Mouse (Mus musculus): Measurements from ENCODE around the gene Sla2. TPM values are rescaled to one million over a fixed set of nuclear protein-coding genes. Genes with fewer than 3 reads are reported as not detected.
"Not testable (repeated sequence)": the region's sequence is repeated elsewhere in the genome, so short reads cannot be mapped to it uniquely, and the experiment has no call there.

Sla2 gene
- polyA plus RNA-seq, 1 experiment from 2014 or later, result 0.19 TPM

DNA sequence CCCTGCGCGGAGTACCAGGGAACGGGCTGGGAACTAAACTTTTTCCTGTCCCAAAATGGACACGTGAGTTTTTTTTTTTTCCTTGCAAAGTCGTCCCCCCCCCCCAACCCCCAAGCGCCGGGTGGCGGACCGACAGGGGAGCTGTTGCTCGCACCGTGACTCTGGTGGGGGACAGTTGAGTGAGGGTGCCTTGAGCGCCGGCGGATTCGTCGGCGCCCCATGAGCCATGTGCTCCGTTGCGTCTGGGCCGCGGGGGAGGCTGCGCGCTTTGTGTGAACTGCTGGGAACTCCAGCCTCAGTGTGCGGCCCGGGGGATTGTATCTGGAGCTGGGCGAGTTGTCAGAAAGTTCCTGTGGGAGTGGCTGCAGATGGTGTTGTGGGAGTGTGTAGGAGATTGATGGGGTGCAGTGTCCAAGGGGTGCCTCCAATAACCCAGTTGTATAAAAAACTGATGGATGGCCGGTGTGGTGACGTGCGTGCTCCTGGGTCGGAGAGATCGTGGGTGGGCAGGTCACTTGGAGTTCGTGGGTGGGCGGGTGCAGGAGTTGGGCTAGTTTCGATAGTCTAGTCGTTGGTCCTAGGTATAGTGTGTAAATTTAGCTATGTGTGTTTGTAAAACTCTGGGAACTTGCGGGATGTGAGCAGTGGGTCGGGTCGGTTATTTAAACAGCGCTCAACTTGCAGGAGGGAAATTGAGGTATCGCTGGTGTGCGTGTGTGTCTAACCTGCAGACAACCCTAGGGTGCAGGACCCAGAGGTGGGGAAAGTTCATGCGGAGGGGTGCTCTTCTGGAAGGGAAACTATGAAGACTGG lies 45.8 kb downstream of the Sla2 start:
- H3K4me1 ChIP-seq, result peaks cover 57% of the 10 kb centered on the region
- under 1% methylated on average over 42 of the region's 42 CpGs for WGBS
- H3K4me3 ChIP-seq, result peak overlapping the region; percentile 60
- 0 out of 2 replicates have a peak, but pooled peaks have one; percentile 2 for ATAC-seq (replicated peaks)
- H3K9me3 ChIP-seq, result no peaks in the 10 kb centered on the region
- no peaks in the 10 kb centered on the region for H3K36me3 ChIP-seq (replicated peaks)
- H3K4me2 ChIP-seq, result peak overlapping the region; percentile 100
- H3K9ac ChIP-seq, result peak overlapping the region; percentile 47; the same call in 1 of the 2 replicates
- peak overlapping the region; percentile 65 for H3K27ac ChIP-seq
- H3K27me3 ChIP-seq (replicated peaks), result peaks cover 31% of the 10 kb centered on the region

DNA sequence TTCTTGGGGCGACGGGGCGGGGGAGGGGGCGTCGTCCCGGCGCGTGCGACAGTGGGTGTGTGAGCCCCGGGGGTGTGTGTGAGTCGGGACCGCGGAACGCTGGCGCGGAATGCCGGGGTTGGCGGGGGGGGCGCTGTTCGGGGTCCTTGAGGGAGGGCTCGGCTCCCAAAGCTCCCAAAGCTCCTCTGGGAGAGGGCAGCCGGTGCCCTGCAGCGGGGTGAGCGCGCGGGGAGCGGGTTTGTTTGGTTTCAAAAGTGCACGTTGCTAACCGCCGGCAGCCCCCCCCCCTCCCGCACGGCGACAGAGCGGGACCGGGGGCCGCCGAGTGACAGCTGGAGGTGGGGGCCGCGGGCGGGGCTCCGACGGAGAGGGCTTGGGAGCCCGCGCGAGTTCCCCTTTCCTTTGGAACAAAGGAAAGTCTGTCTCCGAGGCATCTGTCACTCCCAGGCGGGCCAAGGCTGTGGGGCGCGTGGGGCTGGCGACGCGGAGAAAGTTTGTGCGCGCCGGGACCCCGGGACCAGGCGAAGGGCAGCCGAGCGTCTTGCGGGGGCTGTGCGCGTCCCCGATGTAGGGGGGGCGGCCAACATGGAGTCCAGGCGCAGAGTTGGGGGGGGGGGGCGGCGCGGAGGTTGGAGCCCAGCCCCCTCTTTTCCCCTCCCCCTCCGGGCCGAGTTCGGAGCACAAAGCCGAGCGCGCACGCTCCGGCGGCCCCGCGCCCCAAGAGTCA lies 46.5 kb downstream of the Sla2 start:
- peak overlapping the region; percentile 47 for H3K9ac ChIP-seq
- under 1% methylated on average over 55 of the region's 79 CpGs for WGBS
- H3K27ac ChIP-seq, result peak overlapping the region; percentile 65
- peaks cover 51% of the 10 kb centered on the region for H3K4me1 ChIP-seq
- peak; percentile 35; the same call in 1 of the 2 replicates for ATAC-seq (replicated peaks)
- no peaks in the 10 kb centered on the region for H3K36me3 ChIP-seq (replicated peaks)
- peaks cover 31% of the 10 kb centered on the region for H3K27me3 ChIP-seq (replicated peaks)
- peak overlapping the region; percentile 100 for H3K4me2 ChIP-seq
- no peaks in the 10 kb centered on the region for H3K9me3 ChIP-seq
- peak overlapping the region; percentile 60 for H3K4me3 ChIP-seq

DNA sequence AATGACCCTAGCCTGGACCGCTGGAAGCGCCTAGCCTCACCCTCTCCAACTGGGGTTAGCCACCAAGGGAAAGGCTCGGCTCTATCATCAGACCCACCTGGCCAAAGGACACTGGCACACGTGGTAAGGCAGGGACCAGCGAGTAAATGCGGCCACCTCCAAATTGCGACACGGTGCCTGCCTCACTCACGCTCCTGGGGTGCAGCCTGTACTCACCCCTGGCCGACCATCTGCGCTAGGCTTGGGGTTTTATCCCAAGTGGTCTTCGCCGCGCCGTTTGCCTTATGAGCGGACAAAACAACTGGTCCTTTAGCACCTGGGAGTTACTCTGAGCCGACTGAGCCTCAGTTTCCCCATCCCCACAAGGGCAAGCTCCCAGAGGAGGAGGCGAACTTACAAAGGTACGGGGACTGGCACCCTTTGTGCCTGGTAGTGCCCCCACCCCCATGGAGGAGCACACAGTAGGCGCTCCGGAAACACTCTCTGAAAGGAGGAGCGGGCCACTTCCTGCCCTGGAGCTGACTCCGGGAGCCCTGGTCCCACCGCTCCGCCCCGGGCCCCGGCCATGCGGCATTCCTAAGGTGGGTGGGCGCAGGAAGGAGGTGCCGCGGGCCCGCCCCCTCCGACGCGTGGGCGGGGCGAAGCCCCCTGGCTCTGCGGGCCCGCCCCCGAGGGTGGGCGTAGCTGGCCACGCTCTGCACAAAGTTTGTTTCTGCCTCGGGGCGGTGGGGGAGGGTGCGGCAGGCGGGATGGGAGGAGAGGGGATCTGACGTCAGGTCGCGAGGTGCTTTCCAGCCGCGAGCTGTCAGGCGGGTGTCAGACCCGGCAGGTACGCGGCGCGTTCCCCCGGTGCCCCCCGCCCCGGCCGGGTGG lies 47.4 kb downstream of the Sla2 start, which contains the start of gene Tgif2:
TSS of gene Tgif2 (plus strand) at position 689 of the 873 bp plus-strand sequence.
- 2% methylated on average over 59 of the region's 61 CpGs for WGBS
- Histone ChIP-seq H3K4me2 (peak within 1 kb of the TSS; percentile 100), H3K27ac (peak within 1 kb of the TSS; percentile 65), H3K4me1 (peaks cover 43% of the 10 kb centered on the region), H3K4me3 (peak within 1 kb of the TSS; percentile 60), H3K9me3 (no peaks in the 10 kb centered on the region), H3K27me3 (replicated peaks) (peaks cover 31% of the 10 kb centered on the region), H3K9ac (peak within 1 kb of the TSS; percentile 47), H3K36me3 (replicated peaks) (no peaks in the 10 kb centered on the region)
- ATAC-seq (replicated peaks), result peak; percentile 74

DNA sequence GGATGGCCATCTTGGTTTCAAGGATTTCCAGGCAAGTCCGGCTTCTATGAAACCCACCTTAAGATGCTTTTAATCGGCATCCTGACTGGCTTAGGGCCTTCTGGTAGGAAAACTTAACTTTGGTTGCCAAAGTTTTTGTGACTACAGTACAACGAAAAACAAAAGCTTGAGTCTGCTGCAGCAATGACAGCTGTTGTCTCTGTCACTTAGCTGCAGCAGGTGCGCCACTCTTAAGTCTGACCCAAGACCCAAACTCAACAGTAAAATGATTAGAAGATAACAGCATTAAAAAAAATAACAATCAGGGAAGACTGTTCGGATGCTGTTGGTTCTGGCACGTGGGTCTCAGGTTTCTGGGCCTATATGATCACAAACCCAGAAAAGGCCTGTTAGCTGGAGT lies 48.2 kb downstream of the Sla2 start:
- H3K9me3 ChIP-seq, result no peaks in the 10 kb centered on the region
- no peak for ATAC-seq (replicated peaks)
- H3K9ac ChIP-seq, result no peak overlapping the region
- peaks cover 31% of the 10 kb centered on the region for H3K27me3 ChIP-seq (replicated peaks)
- no peaks in the 10 kb centered on the region for H3K36me3 ChIP-seq (replicated peaks)
- peak overlapping the region; percentile 100; the same call in 1 of the 2 replicates for H3K4me2 ChIP-seq
- WGBS, result 67% methylated on average over 6 of the region's 6 CpGs
- no peak overlapping the region; the same call in 1 of the 2 replicates for H3K4me3 ChIP-seq
- peaks cover 40% of the 10 kb centered on the region for H3K4me1 ChIP-seq
- H3K27ac ChIP-seq, result no peak overlapping the region

DNA sequence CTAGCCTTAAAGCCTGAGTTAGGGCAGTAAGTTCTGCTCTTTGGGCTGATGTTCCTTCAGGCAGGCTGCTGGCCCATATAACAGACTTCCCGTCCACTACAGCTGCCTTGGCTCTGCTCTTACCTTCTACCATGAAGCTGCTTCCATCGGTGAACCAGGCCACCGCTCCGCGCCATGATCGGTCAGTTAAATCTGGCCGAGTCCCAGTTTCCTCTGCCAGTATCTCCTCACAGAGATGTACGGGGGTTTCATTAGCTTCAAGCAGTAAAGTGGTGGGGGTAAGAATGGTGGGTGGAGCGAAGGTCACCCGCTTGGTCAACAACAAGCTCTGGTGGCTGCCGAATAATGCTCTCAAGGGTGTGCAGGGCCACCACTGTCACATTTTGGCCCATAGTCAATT lies 52.7 kb downstream of the Sla2 start:
- 0 out of 2 replicates have a peak, but pooled peaks cover 5% of the 10 kb centered on the region for H3K9me3 ChIP-seq
- H3K27ac ChIP-seq, result no peak overlapping the region
- H3K4me1 ChIP-seq, result no peaks in the 10 kb centered on the region
- H3K4me3 ChIP-seq, result no peak overlapping the region
- peaks cover 3% of the 10 kb centered on the region; the same call in 1 of the 2 replicates for H3K27me3 ChIP-seq (replicated peaks)
- H3K4me2 ChIP-seq, result no peak overlapping the region
- no peak for ATAC-seq (replicated peaks)
- H3K36me3 ChIP-seq (replicated peaks), result peaks cover 3% of the 10 kb centered on the region; the same call in 1 of the 2 replicates
- no peak overlapping the region for H3K9ac ChIP-seq
- WGBS, result 97% methylated on average over 11 of the region's 11 CpGs

DNA sequence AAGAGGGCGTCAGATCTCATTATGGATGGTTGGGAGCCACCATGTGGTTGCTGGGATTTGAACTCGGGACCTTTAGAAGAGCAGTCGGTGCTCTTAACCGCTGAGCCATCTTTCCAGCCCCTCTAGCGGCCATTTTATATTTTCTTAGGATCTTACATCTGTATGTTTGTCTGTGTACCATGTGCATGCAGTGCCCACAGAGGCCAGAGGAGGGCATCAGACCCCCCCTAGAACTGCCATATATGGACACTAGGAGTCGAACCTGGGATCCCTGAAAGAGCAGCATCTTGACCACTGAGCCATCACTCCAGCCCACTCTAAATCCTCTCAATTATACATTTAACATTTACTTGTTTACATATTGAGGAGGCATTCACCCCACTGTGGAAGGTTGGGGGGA lies 61.9 kb downstream of the Sla2 start:
- 86% methylated on average over 6 of the region's 6 CpGs for WGBS
- not testable (repeated sequence) for ATAC-seq (replicated peaks); H3K9ac ChIP-seq; H3K4me2 ChIP-seq; H3K4me3 ChIP-seq; H3K36me3 ChIP-seq (replicated peaks); H3K27ac ChIP-seq; H3K4me1 ChIP-seq; H3K9me3 ChIP-seq; H3K27me3 ChIP-seq (replicated peaks)

Other genes with a start within 250 kb of the Sla2 start
- gene Myl9, start 111.8 kb downstream of the Sla2 start, polyA plus RNA-seq (2015; fragmentation: Nextera tagmentation; extraction: Ambion mirVana), result 41.2 and 41.6 TPM in 2 replicates
- gene Tgif2, start 47.2 kb downstream of the Sla2 start, polyA plus RNA-seq (2015; fragmentation: Nextera tagmentation; extraction: Ambion mirVana), result 19.9 and 21.9 TPM in 2 replicates
- 11.3 and 11.6 TPM in 2 replicates for gene 4930518I15Rik, start 29.2 kb downstream of the Sla2 start, polyA plus RNA-seq (2015; fragmentation: Nextera tagmentation; extraction: Ambion mirVana)
- 135 and 139 TPM in 2 replicates for gene Rab5if, start 24.1 kb downstream of the Sla2 start, polyA plus RNA-seq (2015; fragmentation: Nextera tagmentation; extraction: Ambion mirVana)
- 132 and 136 TPM in 2 replicates for gene Ndrg3, start 104.9 kb upstream of the Sla2 start, polyA plus RNA-seq (2015; fragmentation: Nextera tagmentation; extraction: Ambion mirVana)
- 8.9 and 9.6 TPM in 2 replicates for gene Dsn1, start 120.0 kb upstream of the Sla2 start, polyA plus RNA-seq (2015; fragmentation: Nextera tagmentation; extraction: Ambion mirVana)
- 6.8 and 7.1 TPM in 2 replicates for gene Soga1, start 192.1 kb upstream of the Sla2 start, polyA plus RNA-seq (2015; fragmentation: Nextera tagmentation; extraction: Ambion mirVana)
- not detected in 2 replicates for gene Tldc2, start 199.9 kb upstream of the Sla2 start, polyA plus RNA-seq (2015; fragmentation: Nextera tagmentation; extraction: Ambion mirVana)
- 9.4 and 9.9 TPM in 2 replicates for gene Samhd1, start 248.1 kb upstream of the Sla2 start, polyA plus RNA-seq (2015; fragmentation: Nextera tagmentation; extraction: Ambion mirVana)